Mouse (Mus musculus) small intestine, adult 2 months (tissue): Measurements from ENCODE around the gene Clip3. TPM values are rescaled to one million over a fixed set of nuclear protein-coding genes. Genes with fewer than 3 reads are reported as not detected.

Experiments used
- H3K27ac ChIP-seq: fragments of 200-500 bp; 2 replicates; pipeline ENCODE4 v1.5.1; 2012; ENCODE audit warnings: low read depth, low read length, control low read depth, inconsistent platforms; ENCODE audit not compliant: insufficient read depth
- H3K27me3 ChIP-seq: fragments of 200-500 bp; 2 replicates; pipeline ENCODE4 v1.6.1; 2012; ENCODE audit warnings: mild to moderate bottlenecking, moderate library complexity, low read length, inconsistent platforms; ENCODE audit not compliant: control insufficient read depth, insufficient read depth
- H3K36me3 ChIP-seq: fragments of 200-500 bp; 2 replicates; pipeline ENCODE4 v1.6.1; 2012; ENCODE audit warnings: mild to moderate bottlenecking, low read length, control low read depth, inconsistent platforms; ENCODE audit not compliant: control insufficient read depth, insufficient read depth
- H3K4me1 ChIP-seq: fragments of 200-500 bp; 2 replicates; pipeline ENCODE4 v1.6.1; 2012; ENCODE audit warnings: low read length, inconsistent platforms, mixed read lengths; ENCODE audit not compliant: control insufficient read depth, insufficient read depth, insufficient read length
- H3K4me3 ChIP-seq: fragments of 200-500 bp; 2 replicates; pipeline ENCODE4 v1.5.1; 2012; ENCODE audit warnings: low read depth, mild to moderate bottlenecking, control low read depth, inconsistent platforms, low read length, moderate library complexity
- CTCF ChIP-seq: fragments of 200-500 bp; IDR thresholded peaks from 2 replicates; pipeline ENCODE4 v1.5.1; 2012; ENCODE audit warnings: low read depth, mild to moderate bottlenecking, control low read depth, inconsistent platforms, low read length, moderate library complexity, mixed read lengths; ENCODE audit not compliant: insufficient replicate concordance, insufficient read length; ENCODE audit errors: extremely low read depth
- POLR2A ChIP-seq: fragments of 200-500 bp; IDR thresholded peaks from 2 replicates; pipeline ENCODE4 v1.6.1; 2012; ENCODE audit warnings: low read depth, mild to moderate bottlenecking, control low read depth, inconsistent platforms, low read length, moderate library complexity
- WGBS: fragments of 180-500 bp; shearing (Covaris S2); methylation state at CpG from one replicate; pipeline ENCODE4 v1.1.7; 2018; 5-methylcytosine and 5-hydroxymethylcytosine counted together
- polyA plus RNA-seq: library from polyadenylated mRNA; depleted of rRNA; stranded (reverse); fragments of >200 nt; gene quantifications from 2 replicates; pipeline ENCODE4 v1.2.3, GENCODE M21; 2012

The Clip3 gene
- polyA plus RNA-seq, 1 experiment: 9.0 TPM

DNA sequence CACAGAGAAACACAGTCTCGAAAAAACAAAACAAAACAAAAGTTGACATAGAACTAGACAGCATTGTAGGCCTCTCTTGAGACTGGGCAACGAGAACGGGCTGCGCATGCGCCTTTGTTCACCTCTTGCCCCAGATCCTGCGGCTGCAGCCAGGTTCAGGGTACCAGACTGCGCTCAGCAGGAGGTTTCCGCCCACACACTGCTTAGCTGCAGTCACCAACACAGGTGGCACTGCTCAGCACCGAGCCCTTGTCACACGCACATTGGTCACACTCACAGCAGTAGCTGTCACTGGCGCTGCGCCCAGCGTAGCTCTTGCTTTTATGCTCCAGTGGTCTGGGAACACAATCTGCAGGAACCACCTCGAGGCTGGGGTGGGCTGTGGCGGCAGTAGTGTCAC lies 35.6 kb downstream of the Clip3 start:
- Histone ChIP-seq H3K27me3 (no peaks in the 10 kb centered on the region), H3K27ac (no peak overlapping the region), H3K4me3 (no peak overlapping the region), H3K36me3 (no peaks in the 10 kb centered on the region), H3K4me1 (peaks cover 3% of the 10 kb centered on the region; the same call in 1 of the 2 replicates)
- no peak for TF ChIP-seq CTCF
- no peak for TF ChIP-seq POLR2A
- WGBS: 75% methylated on average over 15 of the region's 15 CpGs

DNA sequence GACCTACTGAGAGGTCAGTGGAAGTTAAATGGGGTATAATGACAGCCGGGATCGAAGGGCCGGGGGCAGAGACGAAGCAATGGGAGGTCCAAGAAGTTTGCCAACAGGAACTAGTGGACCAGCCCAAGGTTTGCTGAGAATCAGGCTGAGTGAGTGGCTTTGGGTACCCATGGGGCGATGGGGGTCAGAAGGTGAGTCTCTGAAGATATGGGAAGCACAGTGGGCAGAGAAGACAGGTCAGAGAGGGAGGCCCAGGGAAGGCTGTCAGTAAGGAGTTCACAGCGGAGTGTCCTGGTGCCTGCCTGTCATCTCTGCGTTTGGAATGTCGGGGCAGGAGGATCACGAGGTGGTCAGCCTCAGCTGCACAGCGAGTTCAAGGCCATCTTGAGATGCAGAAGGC lies 36.9 kb downstream of the Clip3 start:
- Histone ChIP-seq H3K27ac (no peak overlapping the region), H3K36me3 (no peaks in the 10 kb centered on the region), H3K4me1 (peaks cover 1% of the 10 kb centered on the region), H3K4me3 (no peak overlapping the region), H3K27me3 (no peaks in the 10 kb centered on the region)
- TF ChIP-seq CTCF (no peak), POLR2A (no peak)
- WGBS: 77% methylated on average over 10 of the region's 10 CpGs

DNA sequence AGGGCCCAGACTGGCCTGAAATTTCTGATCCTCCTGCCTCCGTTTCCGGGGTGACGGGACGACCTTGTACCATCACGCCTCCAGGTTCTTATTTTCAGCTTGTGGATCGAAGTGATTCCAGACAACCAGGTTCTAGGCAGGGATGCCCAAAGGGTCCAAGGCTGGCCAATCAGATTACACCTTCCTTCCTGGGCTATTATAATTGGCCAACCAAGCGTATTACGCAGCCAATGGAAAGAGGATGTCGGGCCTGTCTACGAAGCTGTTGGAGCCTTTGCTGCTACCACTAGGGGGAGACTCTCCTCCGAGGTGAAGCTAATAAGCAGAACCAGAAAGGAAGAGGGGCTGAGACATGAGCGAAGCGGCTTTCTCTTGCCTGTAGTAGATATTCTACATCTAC lies 40.4 kb downstream of the Clip3 start:
- 26% methylated on average over 13 of the region's 13 CpGs for WGBS
- Histone ChIP-seq H3K27ac (no peak overlapping the region), H3K4me1 (peaks cover 6% of the 10 kb centered on the region), H3K27me3 (no peaks in the 10 kb centered on the region), H3K36me3 (no peaks in the 10 kb centered on the region), H3K4me3 (no peak overlapping the region)
- TF ChIP-seq POLR2A (no peak), CTCF (peak; percentile 80; the same call in 1 of the 2 replicates)

DNA sequence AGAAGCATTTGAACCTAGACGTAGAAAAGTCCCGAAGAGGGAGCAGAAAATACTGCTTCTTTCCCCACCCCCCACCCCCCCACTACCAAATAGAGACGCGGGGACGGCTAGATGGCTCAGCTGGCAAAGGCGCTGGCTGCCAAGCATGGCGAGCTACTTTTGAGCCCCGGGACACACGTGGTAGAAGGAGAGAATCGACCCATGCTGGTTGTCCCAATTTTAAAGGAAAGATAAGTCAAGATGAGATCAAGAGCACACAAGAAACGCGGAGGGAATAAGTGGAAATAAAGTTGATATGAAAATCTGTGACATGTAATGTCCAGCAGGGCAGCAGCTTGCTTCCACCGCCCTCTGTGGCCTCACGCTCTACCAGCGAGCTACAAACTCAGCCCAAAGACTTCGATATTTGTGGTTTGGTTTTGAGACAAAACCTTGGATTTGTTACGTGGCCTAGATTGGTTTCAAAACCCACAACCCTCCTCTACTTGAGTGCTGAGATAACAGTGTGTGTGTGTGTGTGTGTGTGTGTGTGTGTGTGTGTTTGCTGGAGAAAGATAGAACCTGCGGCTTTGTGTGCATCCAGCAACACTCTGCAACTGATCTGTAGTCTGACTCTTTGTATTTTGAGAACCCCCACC lies 41.2 kb downstream of the Clip3 start:
- Histone ChIP-seq H3K4me1 (peaks cover 6% of the 10 kb centered on the region), H3K36me3 (no peaks in the 10 kb centered on the region), H3K27me3 (no peaks in the 10 kb centered on the region), H3K4me3 (no peak overlapping the region), H3K27ac (no peak overlapping the region)
- TF ChIP-seq POLR2A: no peak
- no peak for TF ChIP-seq CTCF
- 55% methylated on average over 18 of the region's 18 CpGs for WGBS

DNA sequence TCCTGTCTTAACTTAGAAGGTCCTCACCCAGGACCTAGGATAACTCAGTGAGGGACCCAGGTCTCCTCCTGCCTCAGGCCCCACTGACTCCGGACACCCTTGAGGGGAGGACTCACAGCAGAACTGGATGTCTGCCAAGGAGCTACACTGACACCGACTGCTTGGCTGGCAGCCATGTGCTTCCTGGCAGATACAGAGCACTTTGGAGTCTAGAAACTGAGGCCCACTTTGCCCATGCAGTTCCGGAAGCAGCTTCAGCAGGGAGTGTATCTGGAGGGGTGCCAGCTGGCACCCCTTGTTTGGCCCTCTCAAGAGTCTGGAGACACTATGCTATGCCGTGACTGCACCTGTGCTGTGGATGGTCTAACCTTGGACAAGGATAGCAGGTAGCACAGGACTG lies 41.9 kb downstream of the Clip3 start:
- Histone ChIP-seq H3K27ac (no peak overlapping the region), H3K4me1 (peaks cover 6% of the 10 kb centered on the region), H3K4me3 (no peak overlapping the region), H3K36me3 (no peaks in the 10 kb centered on the region), H3K27me3 (no peaks in the 10 kb centered on the region)
- under 1% methylated on average over 4 of the region's 4 CpGs for WGBS
- TF ChIP-seq CTCF (no peak), POLR2A (no peak)

DNA sequence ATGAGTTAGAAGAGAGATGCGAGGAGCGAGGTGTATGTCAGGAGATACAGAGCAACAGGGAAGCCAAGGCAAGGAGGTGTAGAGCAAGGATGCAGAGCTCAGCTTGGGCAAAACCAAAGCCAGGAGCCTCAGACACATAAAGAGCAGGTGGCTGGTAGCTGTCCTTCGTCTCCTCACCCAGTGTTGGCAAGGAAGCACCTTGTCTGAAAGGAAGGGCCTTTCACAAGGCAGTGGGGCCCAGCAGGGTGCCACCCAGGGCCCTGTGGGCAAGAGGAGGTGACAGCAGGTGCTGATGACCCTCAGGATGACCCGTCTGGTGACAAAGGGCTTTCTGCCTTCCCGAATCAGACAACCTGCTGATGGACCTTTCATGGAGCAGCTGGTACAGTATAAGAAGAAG lies 43.0 kb downstream of the Clip3 start:
- 74% methylated on average over 5 of the region's 5 CpGs for WGBS
- H3K36me3 ChIP-seq: no peaks in the 10 kb centered on the region
- no peaks in the 10 kb centered on the region for H3K27me3 ChIP-seq
- no peak overlapping the region for H3K27ac ChIP-seq
- peaks cover 6% of the 10 kb centered on the region for H3K4me1 ChIP-seq
- TF ChIP-seq CTCF (no peak), POLR2A (no peak)
- H3K4me3 ChIP-seq: no peak overlapping the region

DNA sequence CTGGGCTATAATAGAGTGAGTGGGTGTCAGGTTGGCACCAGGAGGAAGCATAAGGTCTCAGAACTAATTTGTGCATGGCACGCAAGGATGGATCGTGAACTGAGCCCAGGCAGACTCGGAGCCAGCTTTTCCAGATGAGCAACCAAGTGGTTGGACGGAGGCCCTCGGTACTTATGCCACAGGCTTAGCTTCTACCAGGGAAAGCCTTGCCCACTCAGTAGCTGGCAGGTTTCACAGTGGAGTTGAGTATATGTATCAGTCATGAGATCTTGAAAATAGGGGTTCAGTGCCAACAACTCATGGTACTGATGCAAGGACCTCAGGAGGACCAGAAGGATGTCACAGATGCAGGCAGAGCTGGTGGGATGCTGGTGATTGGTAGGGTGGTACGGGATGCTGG lies 44.2 kb downstream of the Clip3 start:
- Histone ChIP-seq H3K4me3 (no peak overlapping the region), H3K27me3 (no peaks in the 10 kb centered on the region), H3K4me1 (peaks cover 6% of the 10 kb centered on the region), H3K27ac (no peak overlapping the region), H3K36me3 (no peaks in the 10 kb centered on the region)
- TF ChIP-seq CTCF (no peak), POLR2A (no peak)
- 82% methylated on average over 6 of the region's 6 CpGs for WGBS

DNA sequence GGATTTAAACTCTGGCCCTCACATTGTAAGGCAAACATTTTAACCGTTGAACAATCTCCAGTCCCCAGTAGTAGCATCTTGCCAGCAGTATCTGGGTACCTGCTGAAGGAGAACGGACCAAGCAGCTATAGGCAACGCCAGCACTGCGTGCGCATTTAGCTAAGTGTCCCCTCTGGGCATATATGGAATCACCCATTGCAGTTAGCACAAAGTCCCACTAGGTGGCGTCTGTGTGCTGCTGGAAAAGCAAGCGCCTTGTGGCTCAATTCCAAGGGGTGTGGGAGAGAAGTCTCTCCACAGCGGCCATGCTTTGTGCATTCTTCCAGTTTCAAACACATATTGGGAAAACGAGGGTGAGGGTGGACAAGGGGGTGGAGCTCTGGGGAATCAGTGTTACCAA lies 44.9 kb downstream of the Clip3 start:
- TF ChIP-seq POLR2A: no peak
- TF ChIP-seq CTCF: peak; percentile 91; the same call in 1 of the 2 replicates

More for the DNA sequence above, 44.9 kb downstream of the Clip3 start:
- no peak overlapping the region for H3K4me3 ChIP-seq
- H3K4me1 ChIP-seq: peaks cover 6% of the 10 kb centered on the region
- H3K27ac ChIP-seq: no peak overlapping the region
- H3K27me3 ChIP-seq: no peaks in the 10 kb centered on the region
- WGBS: 1% methylated on average over 9 of the region's 9 CpGs
- H3K36me3 ChIP-seq: no peaks in the 10 kb centered on the region
